Mouse (Mus musculus) hindbrain, postnatal 0 days (tissue): ENCODE measurements around the gene Sec1. TPM values are rescaled to one million over a fixed set of nuclear protein-coding genes. Genes with fewer than 3 reads are reported as not detected.

Source experiments
- ATAC-seq: fragments of 200-750 bp; cut with Nextera tagmentation; 2 replicates; pipeline ENCODE4 v1.8.0; 2017; ENCODE audit warnings: mild to moderate bottlenecking, moderate TSS enrichment, moderate library complexity
- DNase-seq: peaks from one replicate; pipeline ENCODE4 v3.0.0-alpha.2; 2015; ENCODE audit warnings: low spot score
- H3K27ac ChIP-seq: fragments of 300-500 bp; sonication (generic); 2 replicates; pipeline ENCODE4 v1.5.1; 2014; ENCODE audit warnings: mild to moderate bottlenecking
- H3K27me3 ChIP-seq: fragments of 300-500 bp; sonication (generic); 2 replicates; pipeline ENCODE4 v1.6.1; 2014; ENCODE audit warnings: low read length, mixed read lengths; ENCODE audit not compliant: insufficient read depth
- H3K36me3 ChIP-seq: fragments of 300-500 bp; sonication (generic); 2 replicates; pipeline ENCODE4 v1.6.1; 2014; ENCODE audit warnings: low read length, mixed read lengths; ENCODE audit not compliant: insufficient read depth
- H3K4me1 ChIP-seq: fragments of 300-500 bp; sonication (generic); 2 replicates; pipeline ENCODE4 v1.6.1; 2014; ENCODE audit warnings: antibody characterized with exemption, low read length, mixed read lengths; ENCODE audit not compliant: insufficient read depth
- H3K4me2 ChIP-seq: fragments of 300-500 bp; sonication (generic); 2 replicates; pipeline ENCODE4 v1.6.1; 2014; ENCODE audit warnings: low read depth, mild to moderate bottlenecking, low read length, moderate library complexity, mixed read lengths
- H3K4me3 ChIP-seq: fragments of 300-500 bp; sonication (generic); 2 replicates; pipeline ENCODE4 v1.5.1; 2014; ENCODE audit warnings: low read length
- H3K9ac ChIP-seq: fragments of 300-500 bp; sonication (generic); replicated peaks from 2 replicates; pipeline ENCODE4 v1.6.1; 2014; ENCODE audit warnings: mild to moderate bottlenecking, low read length, moderate library complexity, mixed read lengths
- H3K9me3 ChIP-seq: fragments of 300-500 bp; sonication (generic); 2 replicates; pipeline ENCODE4 v1.6.1; 2016; ENCODE audit warnings: low read length, mixed read lengths
- CTCF ChIP-seq: IDR thresholded peaks from 2 replicates; pipeline ENCODE4 v1.5.1; 2016; ENCODE audit warnings: antibody characterized with exemption, control low read depth, low read depth
- WGBS: fragments of 180-500 bp; shearing (Covaris S2); extraction: QIAGEN DNeasy Blood & Tissue Kit; methylation state at CpG from one replicate; pipeline ENCODE4 v1.1.7; 2014; 5-methylcytosine and 5-hydroxymethylcytosine counted together
- polyA plus RNA-seq: library from polyadenylated mRNA; unstranded; fragments of >200 nt; fragmentation: Nextera tagmentation; extraction: Ambion mirVana; gene quantifications from 2 replicates; pipeline ENCODE4 v1.2.1, GENCODE M21; 2015
- total RNA-seq: library from RNA; depleted of rRNA; stranded (reverse); fragments of >200 nt; gene quantifications from 2 replicates; pipeline ENCODE4 v1.2.3, GENCODE M21; 2014

Sec1 gene
- total and polyA plus RNA-seq, 2 experiments from 2014 or later: 0.35 to 0.68 TPM

DNA sequence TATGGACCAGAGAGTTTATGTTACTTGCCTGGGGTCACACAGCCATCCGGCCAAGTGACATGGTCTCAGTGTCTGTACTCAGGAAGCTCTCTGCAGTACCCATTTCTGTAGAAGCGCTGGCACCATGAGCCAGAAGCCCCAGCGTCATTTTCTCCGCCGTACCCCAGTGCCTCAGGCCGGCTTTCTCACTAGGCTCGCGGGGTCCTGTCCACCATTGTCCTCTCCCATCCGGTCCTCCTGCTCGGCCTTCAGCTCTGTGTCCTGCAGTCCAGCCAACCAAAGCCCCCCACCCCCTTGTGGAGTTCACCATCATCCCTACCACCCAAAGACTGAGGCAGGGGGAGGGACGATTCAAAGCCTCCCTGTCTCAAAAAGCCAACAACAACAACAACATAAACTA lies 7.4 kb upstream of the Sec1 start:
- no peaks in the 10 kb centered on the region for H3K27me3 ChIP-seq
- DNase-seq (no peak), ATAC-seq (no peak)
- WGBS: 84% methylated on average over 11 of the region's 11 CpGs
- no peak for TF ChIP-seq CTCF
- H3K4me2 ChIP-seq: peak overlapping the region; percentile 91; the same call in 1 of the 2 replicates
- H3K36me3 ChIP-seq: no peaks in the 10 kb centered on the region
- peaks cover 24% of the 10 kb centered on the region for H3K4me1 ChIP-seq
- no peaks in the 10 kb centered on the region for H3K9me3 ChIP-seq
- no peak overlapping the region for H3K4me3 ChIP-seq
- peak overlapping the region; percentile 45; the same call in 1 of the 2 replicates for H3K9ac ChIP-seq
- H3K27ac ChIP-seq: no peak overlapping the region

DNA sequence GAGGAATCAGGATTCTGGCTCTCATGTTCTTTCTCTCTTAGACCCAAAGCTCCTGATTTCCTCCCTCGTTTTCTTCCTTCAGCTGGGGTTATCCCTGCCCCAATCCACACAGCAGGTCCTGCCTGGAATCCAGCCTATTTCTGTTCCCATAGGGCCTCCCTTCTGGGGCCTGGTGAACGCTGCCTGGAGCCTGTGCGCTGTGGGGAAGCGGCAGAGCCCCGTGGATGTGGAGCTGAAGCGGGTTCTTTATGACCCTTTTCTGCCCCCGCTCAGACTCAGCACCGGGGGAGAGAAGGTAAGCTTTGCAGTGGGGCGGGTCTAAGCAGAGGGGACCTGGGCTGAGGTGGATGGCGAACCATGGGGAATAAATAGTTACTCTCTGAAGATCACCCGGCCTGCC lies 6.9 kb upstream of the Sec1 start:
- Histone ChIP-seq H3K27me3 (no peaks in the 10 kb centered on the region), H3K9ac (peak overlapping the region; percentile 45), H3K4me1 (peaks cover 24% of the 10 kb centered on the region), H3K27ac (peak overlapping the region; percentile 90; the same call in 1 of the 2 replicates), H3K4me3 (peak overlapping the region; percentile 50), H3K36me3 (no peaks in the 10 kb centered on the region), H3K4me2 (peak overlapping the region; percentile 91), H3K9me3 (no peaks in the 10 kb centered on the region)
- DNase-seq: no peak
- no peak for ATAC-seq
- 30% methylated on average over 11 of the region's 11 CpGs for WGBS
- no peak for TF ChIP-seq CTCF

DNA sequence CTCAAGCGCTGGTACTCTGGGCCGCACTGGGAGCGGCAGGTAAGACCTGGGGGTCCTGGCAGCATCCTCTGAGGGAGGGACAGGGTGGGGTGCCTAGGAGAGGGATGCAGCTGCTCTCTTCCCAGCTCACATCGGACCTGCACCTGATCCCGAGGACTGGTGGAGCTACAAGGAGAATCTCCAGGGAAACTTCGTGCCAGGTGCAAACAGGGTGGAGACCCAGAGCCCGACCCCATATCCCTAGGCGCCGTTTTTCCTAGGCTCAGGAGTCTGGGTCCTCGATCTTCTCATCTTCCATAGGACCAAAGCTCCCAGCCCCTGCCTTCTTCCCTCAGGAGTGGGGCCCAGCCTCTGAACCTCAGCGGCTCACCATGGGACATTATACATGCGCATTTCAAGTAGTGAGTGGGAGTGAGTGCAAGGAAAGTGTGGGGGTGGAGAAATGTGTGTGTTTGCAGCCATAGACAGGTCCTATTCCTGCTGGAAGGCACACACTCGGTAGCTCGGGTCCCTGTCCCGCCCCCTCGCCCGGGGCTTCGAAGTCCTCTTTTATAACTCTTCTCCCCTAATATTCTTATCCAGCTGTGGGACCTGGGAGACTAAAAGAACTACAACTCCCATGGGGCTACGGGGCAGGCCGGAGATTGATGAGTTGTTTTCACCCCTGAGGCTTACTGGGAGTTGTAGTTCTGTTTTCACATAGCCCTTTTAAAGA lies 6.3 kb upstream of the Sec1 start:
- no peaks in the 10 kb centered on the region for H3K9me3 ChIP-seq
- TF ChIP-seq CTCF: no peak
- H3K27me3 ChIP-seq: no peaks in the 10 kb centered on the region
- peak overlapping the region; percentile 91 for H3K4me2 ChIP-seq
- no peak for ATAC-seq
- 2% methylated on average over 20 of the region's 20 CpGs for WGBS
- no peaks in the 10 kb centered on the region for H3K36me3 ChIP-seq
- peak overlapping the region; percentile 71 for H3K9ac ChIP-seq
- peak; percentile 88 for DNase-seq
- H3K27ac ChIP-seq: peak overlapping the region; percentile 90
- H3K4me1 ChIP-seq: peaks cover 22% of the 10 kb centered on the region
- H3K4me3 ChIP-seq: peak overlapping the region; percentile 50

DNA sequence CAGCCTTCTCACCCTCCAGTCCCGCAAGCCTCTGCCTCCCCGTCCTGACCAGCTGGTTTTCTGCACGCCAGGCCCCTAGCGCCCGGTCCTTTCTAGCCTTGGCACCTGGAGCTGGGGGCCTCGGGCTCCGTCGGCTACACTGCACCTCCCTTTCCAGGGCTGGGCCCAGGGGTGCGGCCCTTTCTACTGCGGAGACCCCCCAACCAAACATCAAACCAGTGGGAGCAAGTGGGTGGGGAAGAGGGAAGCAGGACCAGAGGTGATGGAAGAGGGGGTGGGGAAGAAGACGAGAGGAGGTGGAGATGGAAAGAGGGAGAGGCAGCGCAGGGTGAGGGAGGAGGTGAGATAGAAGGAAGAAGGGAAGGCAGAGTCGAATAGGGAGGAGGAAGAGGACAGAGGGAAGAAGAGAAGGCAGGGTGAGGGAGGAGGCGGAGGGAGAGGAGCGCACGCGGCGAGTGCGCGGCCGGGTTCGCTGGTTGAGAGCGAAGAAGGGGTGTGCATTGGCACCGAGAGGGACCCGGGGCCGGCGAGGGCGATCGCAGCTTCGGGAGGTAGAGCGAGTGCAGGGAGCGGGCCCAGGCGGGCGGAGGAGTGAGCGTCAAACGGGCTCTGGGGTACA lies 5.4 kb upstream of the Sec1 start, which contains the start of gene Car11:
Gene Car11, plus strand, starts transcription at position 321 of the 619 bp plus-strand sequence.
- Histone ChIP-seq H3K4me2 (peak within 1 kb of the TSS; percentile 91), H3K4me3 (peak within 1 kb of the TSS; percentile 50), H3K27me3 (no peaks in the 10 kb centered on the region), H3K4me1 (peaks cover 20% of the 10 kb centered on the region), H3K36me3 (no peaks in the 10 kb centered on the region), H3K9ac (peak within 1 kb of the TSS; percentile 71), H3K9me3 (no peaks in the 10 kb centered on the region), H3K27ac (peak within 1 kb of the TSS; percentile 90)
- ATAC-seq: no peak
- peak; percentile 54 for DNase-seq
- no peak for TF ChIP-seq CTCF
- 1% methylated on average over 35 of the region's 36 CpGs for WGBS

DNA sequence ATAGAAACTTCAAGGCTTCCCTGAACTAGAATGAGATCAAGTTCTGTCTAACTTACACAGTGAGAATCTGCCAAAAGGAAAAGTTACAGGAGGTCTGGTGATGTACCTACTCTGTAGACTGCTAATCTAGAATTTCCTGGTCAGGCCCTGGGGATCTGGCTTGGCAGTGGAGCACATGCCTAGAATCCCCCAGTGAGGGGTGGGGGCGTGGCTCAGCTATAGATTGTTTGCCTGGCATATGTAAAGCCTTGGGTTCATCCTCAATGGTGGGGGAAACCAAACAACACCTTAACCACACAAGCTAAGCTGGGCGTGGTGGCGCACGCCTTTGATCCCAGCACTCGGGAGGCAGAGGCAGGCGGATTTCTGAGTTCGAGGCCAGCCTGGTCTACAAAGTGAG lies 3.7 kb upstream of the Sec1 start:
- TF ChIP-seq CTCF: no peak
- Histone ChIP-seq H3K9ac (no peak overlapping the region), H3K4me2 (no peak overlapping the region), H3K36me3 (no peaks in the 10 kb centered on the region), H3K4me3 (no peak overlapping the region), H3K4me1 (peaks cover 10% of the 10 kb centered on the region), H3K9me3 (no peaks in the 10 kb centered on the region), H3K27ac (no peak overlapping the region), H3K27me3 (no peaks in the 10 kb centered on the region)
- DNase-seq: no peak
- WGBS: 89% methylated on average over 5 of the region's 7 CpGs
- ATAC-seq: no peak

DNA sequence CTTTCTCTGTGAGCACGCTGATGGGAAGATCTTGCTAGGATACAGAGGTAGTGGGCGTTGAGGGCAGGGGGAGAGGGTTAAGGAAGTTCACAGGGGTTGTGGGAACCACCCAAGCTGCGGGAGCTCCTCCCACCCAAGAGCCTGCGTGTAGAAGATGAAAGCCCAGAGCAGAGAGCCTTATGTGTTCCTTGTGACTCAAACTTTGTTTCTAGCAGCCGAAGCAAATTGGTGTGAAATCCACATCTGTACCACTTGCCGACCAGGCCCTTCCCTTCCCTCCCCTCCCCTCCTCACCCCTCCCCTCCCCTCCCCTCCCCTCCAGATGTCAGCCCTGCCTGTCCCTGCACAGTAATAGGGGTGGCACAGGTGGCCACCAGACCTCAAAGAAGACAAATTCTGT lies 896 bp upstream of the Sec1 start:
- Histone ChIP-seq H3K27me3 (no peaks in the 10 kb centered on the region), H3K4me2 (no peak overlapping the region), H3K27ac (no peak overlapping the region), H3K9me3 (no peaks in the 10 kb centered on the region), H3K36me3 (no peaks in the 10 kb centered on the region), H3K9ac (no peak overlapping the region), H3K4me1 (peaks cover 2% of the 10 kb centered on the region; the same call in 1 of the 2 replicates), H3K4me3 (no peak overlapping the region)
- no peak for TF ChIP-seq CTCF
- no peak for DNase-seq
- no peak for ATAC-seq
- 11% methylated on average over 6 of the region's 6 CpGs for WGBS

DNA sequence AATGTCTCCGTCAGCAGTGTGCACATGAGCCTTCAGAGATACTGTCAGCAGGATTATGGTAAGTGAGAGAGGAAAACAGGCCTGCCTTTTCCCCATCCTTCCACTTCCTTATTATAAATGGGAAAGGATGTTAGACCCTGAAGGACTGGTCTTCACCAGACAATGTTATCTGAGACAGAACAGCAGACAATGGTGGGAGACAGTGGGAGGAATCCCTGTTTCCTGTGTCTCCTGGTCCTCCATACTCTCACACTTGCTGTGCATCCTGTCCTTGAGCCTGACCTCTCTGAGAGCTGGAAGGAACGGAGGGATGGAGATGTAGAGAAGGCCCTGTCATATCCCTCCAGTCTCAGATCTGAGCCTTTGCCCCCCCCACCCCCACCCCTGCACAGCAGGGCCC lies 1.8 kb downstream of the Sec1 start:
- no peaks in the 10 kb centered on the region for H3K4me1 ChIP-seq
- no peaks in the 10 kb centered on the region for H3K27me3 ChIP-seq
- DNase-seq: no peak
- no peaks in the 10 kb centered on the region for H3K36me3 ChIP-seq
- no peak overlapping the region for H3K4me3 ChIP-seq
- WGBS: 76% methylated on average over 2 of the region's 2 CpGs
- no peaks in the 10 kb centered on the region for H3K9me3 ChIP-seq
- H3K27ac ChIP-seq: no peak overlapping the region
- no peak overlapping the region for H3K9ac ChIP-seq
- H3K4me2 ChIP-seq: no peak overlapping the region
- no peak for ATAC-seq
- TF ChIP-seq CTCF: no peak
